Mouse (Mus musculus) lung, adult 2 months (tissue): ENCODE data around the gene Hist1h4a.

Experiments
- CTCF ChIP-seq: fragments of 200-500 bp; IDR thresholded peaks from 2 replicates; pipeline ENCODE4 v1.5.1; 2011; ENCODE audit warnings: mild to moderate bottlenecking, low read length, control low read depth; ENCODE audit not compliant: insufficient read depth
- POLR2A ChIP-seq: fragments of 200-500 bp; IDR thresholded peaks from 2 replicates; pipeline ENCODE4 v1.6.1; 2011; ENCODE audit warnings: low read depth, mild to moderate bottlenecking, control low read depth, low read length, borderline replicate concordance; ENCODE audit errors: extremely low read depth

- TF ChIP-seq POLR2A (no peak), CTCF (no peak)
These were observed 624 bp downstream of the Hist1h4a start for GRCm38 (mm10) chr13:23760240-23760971.
